Mouse (Mus musculus) spleen, adult 18-20 months (tissue): ENCODE results near the gene Gm20903.
"Not testable (repeated sequence)": the region's sequence is repeated elsewhere in the genome, so short reads cannot be mapped to it uniquely, and the experiment has no call there.

Source experiments
- DNase-seq, 2 experiments: peaks; one replicate each; pipeline ENCODE4 v3.0.0; 2022; ENCODE audit warnings: mixed read lengths in 2 of 2

Gm20903 gene

GRCm38 (mm10) chrY:73669015-73669414, at the start of gene Gm20903:
Gene Gm20903 (plus strand): TSS chrY:73669315.
- DNase-seq, result not testable (repeated sequence)
